Mouse (Mus musculus): ENCODE results near the gene Gpc5. TPM values are rescaled to one million over a fixed set of nuclear protein-coding genes. Genes with fewer than 3 reads are reported as not detected.

The Gpc5 gene
- polyA plus RNA-seq, 1 experiment from 2014 or later: 2.1 TPM

DNA sequence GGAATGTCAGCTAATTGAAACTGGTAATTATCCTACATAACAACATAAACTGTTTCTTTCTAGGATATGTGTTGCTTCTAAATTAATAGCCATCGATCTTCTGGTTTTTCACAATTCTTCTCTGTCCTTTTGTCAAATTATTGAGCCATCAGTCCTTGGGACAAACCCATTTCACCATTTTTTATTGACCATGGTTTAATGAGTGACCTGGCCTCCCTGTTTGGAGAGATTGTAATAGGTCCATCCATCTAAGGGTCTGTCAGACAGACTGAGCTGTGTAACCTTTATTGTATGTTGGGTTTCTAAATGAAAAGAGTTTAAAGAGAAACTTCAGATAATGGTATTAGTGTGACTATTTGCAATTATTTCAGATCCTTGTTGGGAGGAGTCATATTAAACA lies 1035.9 kb downstream of the Gpc5 start:
- no peak overlapping the region for H3K4me2 ChIP-seq (replicated peaks)
- no peak for ATAC-seq (replicated peaks)
- no peaks in the 10 kb centered on the region for H3K36me3 ChIP-seq
- 66% methylated on average over 1 of the region's 1 CpGs for WGBS
- H3K4me1 ChIP-seq: no peaks in the 10 kb centered on the region
- no peaks in the 10 kb centered on the region for H3K9me3 ChIP-seq
- H3K27ac ChIP-seq (replicated peaks): no peak overlapping the region
- H3K9ac ChIP-seq (replicated peaks): no peak overlapping the region
- H3K4me3 ChIP-seq: no peak overlapping the region
- no peaks in the 10 kb centered on the region for H3K27me3 ChIP-seq

DNA sequence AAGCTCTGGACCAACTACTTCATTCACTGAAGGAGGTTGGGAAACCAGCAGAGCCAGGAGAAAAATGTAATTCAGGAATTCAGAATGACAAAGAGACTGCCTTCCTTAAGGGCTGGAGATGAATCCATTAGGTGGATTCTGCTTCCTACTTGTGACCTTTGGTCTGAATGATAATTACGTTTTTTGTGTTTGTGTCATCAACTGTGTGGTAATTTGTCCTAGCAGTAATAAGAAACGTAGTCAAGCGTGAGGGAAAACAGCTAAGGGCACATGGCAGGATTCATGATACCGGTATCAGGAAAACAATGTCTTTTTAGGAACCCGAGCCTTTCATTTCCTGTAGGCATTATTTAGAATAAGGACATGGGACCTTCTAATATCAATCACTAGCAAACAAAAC lies 1045.3 kb downstream of the Gpc5 start:
- Histone ChIP-seq H3K4me1 (no peaks in the 10 kb centered on the region), H3K9me3 (no peaks in the 10 kb centered on the region), H3K36me3 (no peaks in the 10 kb centered on the region), H3K4me3 (no peak overlapping the region), H3K4me2 (replicated peaks) (no peak overlapping the region), H3K27me3 (no peaks in the 10 kb centered on the region), H3K9ac (replicated peaks) (no peak overlapping the region), H3K27ac (replicated peaks) (no peak overlapping the region)
- 27% methylated on average over 5 of the region's 5 CpGs for WGBS
- no peak for ATAC-seq (replicated peaks)

DNA sequence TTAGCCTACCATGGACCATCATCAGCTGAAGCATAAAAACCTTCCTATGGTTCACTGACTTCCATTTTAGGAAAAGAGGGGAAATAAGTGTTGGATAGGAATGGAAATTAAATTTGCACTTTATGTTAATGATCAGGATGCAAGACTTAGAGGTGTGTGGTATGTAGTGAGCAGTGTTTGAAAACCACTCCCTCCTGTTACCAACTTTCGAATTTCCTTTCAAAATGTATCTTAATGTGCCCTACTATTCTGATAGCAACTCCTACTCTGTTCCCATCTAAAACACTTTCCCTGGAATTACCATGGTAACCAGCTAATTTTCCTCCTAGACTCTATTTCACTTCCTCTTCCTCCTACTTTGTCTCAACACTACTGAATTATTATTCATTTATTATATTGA lies 1045.8 kb downstream of the Gpc5 start:
- H3K4me3 ChIP-seq: no peak overlapping the region
- no peaks in the 10 kb centered on the region for H3K9me3 ChIP-seq
- ATAC-seq (replicated peaks): no peak
- no peak overlapping the region for H3K9ac ChIP-seq (replicated peaks)
- H3K4me2 ChIP-seq (replicated peaks): no peak overlapping the region
- no peaks in the 10 kb centered on the region for H3K27me3 ChIP-seq
- H3K4me1 ChIP-seq: no peaks in the 10 kb centered on the region
- no peak overlapping the region for H3K27ac ChIP-seq (replicated peaks)
- 72% methylated on average over 1 of the region's 1 CpGs for WGBS
- no peaks in the 10 kb centered on the region for H3K36me3 ChIP-seq

DNA sequence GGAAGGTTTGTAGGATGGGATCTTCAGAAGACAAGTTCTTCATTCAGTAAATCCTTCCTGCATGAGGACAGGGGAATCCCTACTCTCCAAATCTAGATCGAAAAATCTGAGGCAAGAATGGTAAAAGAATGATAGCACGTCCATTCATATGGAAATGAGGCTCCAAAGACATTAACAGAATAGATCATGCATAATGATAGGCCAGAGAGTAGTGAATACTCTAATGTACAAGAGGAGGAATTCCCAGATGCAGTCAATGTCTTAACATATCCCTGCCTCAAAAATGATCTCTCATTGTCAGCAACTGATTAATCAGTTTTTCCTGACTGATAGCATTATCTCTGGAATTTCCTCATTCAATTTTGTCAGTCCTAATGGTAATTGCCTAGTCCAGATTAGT lies 1070.6 kb downstream of the Gpc5 start:
- WGBS: 28% methylated on average over 2 of the region's 2 CpGs
- Histone ChIP-seq H3K4me3 (no peak overlapping the region), H3K9ac (replicated peaks) (no peak overlapping the region), H3K36me3 (no peaks in the 10 kb centered on the region), H3K9me3 (no peaks in the 10 kb centered on the region), H3K4me1 (no peaks in the 10 kb centered on the region), H3K27me3 (no peaks in the 10 kb centered on the region), H3K27ac (replicated peaks) (no peak overlapping the region), H3K4me2 (replicated peaks) (no peak overlapping the region)
- ATAC-seq (replicated peaks): no peak

DNA sequence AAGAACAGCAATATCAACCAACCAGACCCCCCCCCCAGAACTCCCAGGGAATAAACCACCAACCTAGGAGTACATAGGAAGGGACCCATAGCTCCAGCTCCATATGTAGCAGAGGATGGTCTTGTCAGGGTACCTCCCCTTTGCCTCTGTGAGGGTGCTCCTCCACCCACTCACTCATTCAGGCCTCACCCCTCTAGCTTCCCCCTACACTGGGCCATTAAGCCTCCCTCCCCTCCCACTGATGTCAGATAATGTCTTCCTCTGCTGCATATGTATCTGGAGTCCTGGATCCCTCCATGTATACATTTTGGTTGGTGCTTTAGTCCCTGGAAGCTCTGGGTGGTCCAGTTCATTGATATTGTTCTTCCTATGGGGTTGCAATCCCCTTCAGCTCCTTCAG lies 1075.4 kb downstream of the Gpc5 start:
- no peak for ATAC-seq (replicated peaks)
- H3K27ac ChIP-seq (replicated peaks): no peak overlapping the region
- no peak overlapping the region for H3K9ac ChIP-seq (replicated peaks)
- H3K4me2 ChIP-seq (replicated peaks): no peak overlapping the region
- H3K9me3 ChIP-seq: no peaks in the 10 kb centered on the region
- H3K36me3 ChIP-seq: no peaks in the 10 kb centered on the region
- H3K27me3 ChIP-seq: no peaks in the 10 kb centered on the region
- no peak overlapping the region for H3K4me3 ChIP-seq
- H3K4me1 ChIP-seq: peaks cover 4% of the 10 kb centered on the region; the same call in 1 of the 2 replicates

DNA sequence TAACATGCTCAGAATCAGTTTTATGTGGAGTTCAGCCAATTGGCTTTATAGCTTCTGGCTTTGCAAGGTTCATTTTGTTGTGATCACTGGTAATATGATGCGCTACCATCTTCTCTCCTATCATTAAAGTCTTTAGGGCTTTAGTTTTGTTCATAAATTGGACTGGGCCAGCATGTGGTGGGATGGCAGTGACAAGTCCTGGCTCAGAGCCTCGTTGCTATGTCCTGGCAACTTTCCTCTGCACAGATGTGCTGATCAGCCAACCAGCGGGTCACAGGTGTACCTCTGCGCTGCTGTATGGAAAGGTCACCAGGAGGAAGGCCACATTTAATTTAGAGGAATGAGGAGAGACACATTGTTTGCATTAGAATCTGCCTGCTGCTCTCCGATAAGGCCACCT lies 1077.1 kb downstream of the Gpc5 start:
- H3K36me3 ChIP-seq: no peaks in the 10 kb centered on the region
- H3K4me3 ChIP-seq: no peak overlapping the region
- H3K9ac ChIP-seq (replicated peaks): no peak overlapping the region
- H3K27me3 ChIP-seq: no peaks in the 10 kb centered on the region
- H3K4me1 ChIP-seq: peaks cover 4% of the 10 kb centered on the region; the same call in 1 of the 2 replicates
- H3K4me2 ChIP-seq (replicated peaks): no peak overlapping the region
- H3K9me3 ChIP-seq: no peaks in the 10 kb centered on the region
- H3K27ac ChIP-seq (replicated peaks): no peak overlapping the region
- ATAC-seq (replicated peaks): no peak
- 64% methylated on average over 5 of the region's 5 CpGs for WGBS

DNA sequence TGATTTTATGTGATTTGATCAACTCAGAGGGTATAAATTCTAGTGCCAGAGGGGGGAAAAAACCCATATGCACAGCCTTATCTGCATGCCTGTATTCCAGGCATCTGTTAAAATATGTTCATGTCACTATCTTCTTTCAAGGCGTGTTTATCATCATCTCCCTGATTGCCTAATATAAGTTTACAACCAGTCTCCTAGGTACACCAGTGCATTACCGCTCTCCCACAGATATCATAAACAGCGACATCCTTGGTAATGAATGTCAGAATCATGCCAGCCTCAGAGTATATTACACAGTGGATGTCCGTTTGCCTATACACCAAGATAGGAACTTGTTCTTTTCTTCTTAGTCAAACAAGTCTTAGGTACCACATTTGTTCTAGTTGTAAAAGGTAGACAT lies 1095.0 kb downstream of the Gpc5 start:
- WGBS: 86% methylated on average over 4 of the region's 4 CpGs

DNA sequence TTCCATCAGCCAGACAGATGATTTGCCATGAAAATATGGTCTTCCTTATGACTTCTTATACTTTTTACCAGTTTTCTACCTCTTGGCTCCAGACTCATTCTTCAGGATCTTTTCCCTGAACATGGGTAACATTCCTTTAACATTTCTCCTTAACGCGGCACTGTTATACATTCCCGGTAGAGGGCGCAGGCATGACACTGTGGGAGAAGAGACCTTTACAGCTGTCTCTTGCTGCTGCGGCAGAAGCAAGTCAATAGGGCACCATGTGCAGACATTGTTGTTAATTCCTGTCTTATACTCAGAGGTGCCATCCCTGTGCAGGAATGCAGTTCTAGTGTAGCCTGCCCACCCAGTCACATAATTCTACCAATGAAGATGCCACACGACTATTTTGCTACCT lies 1115.0 kb downstream of the Gpc5 start:
- Histone ChIP-seq H3K27me3 (no peaks in the 10 kb centered on the region), H3K4me3 (no peak overlapping the region), H3K36me3 (no peaks in the 10 kb centered on the region), H3K9me3 (no peaks in the 10 kb centered on the region), H3K27ac (replicated peaks) (no peak overlapping the region), H3K4me2 (replicated peaks) (no peak overlapping the region), H3K4me1 (no peaks in the 10 kb centered on the region), H3K9ac (replicated peaks) (no peak overlapping the region)
- no peak for ATAC-seq (replicated peaks)
- 24% methylated on average over 6 of the region's 6 CpGs for WGBS

More for the DNA sequence above, 1095.0 kb downstream of the Gpc5 start:
- Histone ChIP-seq H3K27ac (replicated peaks) (no peak overlapping the region), H3K4me3 (no peak overlapping the region), H3K9me3 (no peaks in the 10 kb centered on the region), H3K4me2 (replicated peaks) (no peak overlapping the region), H3K4me1 (no peaks in the 10 kb centered on the region), H3K36me3 (no peaks in the 10 kb centered on the region), H3K9ac (replicated peaks) (no peak overlapping the region), H3K27me3 (no peaks in the 10 kb centered on the region)
- ATAC-seq (replicated peaks): no peak

DNA sequence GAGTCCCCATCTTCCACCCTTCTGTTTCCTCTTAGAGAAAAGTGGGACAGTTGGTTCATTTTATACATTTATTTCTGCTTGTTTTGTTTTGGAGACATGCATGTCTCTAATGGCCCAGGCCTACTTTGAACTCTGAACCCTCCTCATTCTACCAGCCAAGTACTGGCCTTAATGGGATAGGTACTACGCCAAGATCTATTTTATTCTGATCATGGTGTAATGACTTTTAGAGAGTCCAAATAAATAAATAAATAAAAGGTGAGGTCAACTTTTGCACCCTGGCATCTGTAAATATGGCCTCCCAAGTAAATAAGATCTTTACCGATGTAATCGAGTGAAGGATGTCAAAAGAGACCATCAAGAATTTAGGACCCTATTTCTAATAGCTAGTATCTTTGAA lies 1116.6 kb downstream of the Gpc5 start:
- no peak overlapping the region for H3K4me3 ChIP-seq
- H3K27me3 ChIP-seq: no peaks in the 10 kb centered on the region
- H3K4me1 ChIP-seq: no peaks in the 10 kb centered on the region
- no peaks in the 10 kb centered on the region for H3K9me3 ChIP-seq
- ATAC-seq (replicated peaks): no peak
- 95% methylated on average over 3 of the region's 3 CpGs for WGBS
- no peak overlapping the region for H3K4me2 ChIP-seq (replicated peaks)
- no peak overlapping the region for H3K27ac ChIP-seq (replicated peaks)
- no peaks in the 10 kb centered on the region for H3K36me3 ChIP-seq
- no peak overlapping the region for H3K9ac ChIP-seq (replicated peaks)

DNA sequence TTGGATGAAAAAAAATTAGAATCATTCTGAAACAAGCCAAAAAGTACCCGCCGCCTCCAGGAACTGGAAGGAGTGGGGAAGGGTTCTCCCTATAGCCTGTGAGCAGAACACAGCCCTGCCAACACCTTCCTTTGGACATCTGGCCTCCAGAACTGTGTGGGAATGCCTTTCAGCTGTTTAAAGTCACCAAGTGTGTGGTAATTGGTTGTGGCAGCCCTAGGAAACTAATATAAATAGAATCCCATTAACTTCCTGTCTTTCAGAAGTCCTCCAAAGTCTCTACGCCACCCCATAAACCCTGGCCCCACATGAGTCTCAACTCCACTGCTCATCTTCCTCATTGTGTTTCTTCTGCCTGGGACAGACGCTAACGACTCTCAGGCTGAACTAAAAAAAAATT lies 1117.0 kb downstream of the Gpc5 start:
- no peak for ATAC-seq (replicated peaks)
- H3K4me2 ChIP-seq (replicated peaks): no peak overlapping the region
- H3K9me3 ChIP-seq: no peaks in the 10 kb centered on the region
- no peaks in the 10 kb centered on the region for H3K27me3 ChIP-seq
- WGBS: 70% methylated on average over 5 of the region's 5 CpGs
- H3K4me1 ChIP-seq: no peaks in the 10 kb centered on the region
- no peak overlapping the region for H3K9ac ChIP-seq (replicated peaks)
- H3K36me3 ChIP-seq: no peaks in the 10 kb centered on the region
- H3K4me3 ChIP-seq: no peak overlapping the region
- no peak overlapping the region for H3K27ac ChIP-seq (replicated peaks)

DNA sequence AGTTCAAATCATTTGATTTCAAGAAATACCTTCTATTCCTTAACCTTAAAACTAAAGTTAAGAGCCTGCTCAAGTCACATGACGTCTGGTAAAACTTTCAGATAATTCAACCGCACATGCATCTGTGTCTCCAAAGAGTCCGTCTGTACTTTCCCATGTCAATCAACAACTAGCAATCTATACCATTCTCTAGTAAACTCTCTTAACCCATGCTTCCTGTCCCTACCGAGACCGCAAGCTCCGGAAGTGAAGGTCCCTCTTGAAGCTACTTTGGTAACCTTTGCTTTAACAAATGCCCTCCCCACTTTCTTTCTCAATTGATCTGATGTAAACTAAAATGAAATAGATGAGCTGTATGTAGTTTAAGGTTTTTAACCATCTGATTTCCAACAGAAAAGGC lies 1118.3 kb downstream of the Gpc5 start:
- Histone ChIP-seq H3K27me3 (no peaks in the 10 kb centered on the region), H3K4me1 (no peaks in the 10 kb centered on the region), H3K4me3 (no peak overlapping the region), H3K4me2 (replicated peaks) (no peak overlapping the region), H3K27ac (replicated peaks) (no peak overlapping the region), H3K9me3 (no peaks in the 10 kb centered on the region), H3K36me3 (no peaks in the 10 kb centered on the region), H3K9ac (replicated peaks) (no peak overlapping the region)
- no peak for ATAC-seq (replicated peaks)
- 92% methylated on average over 6 of the region's 6 CpGs for WGBS

DNA sequence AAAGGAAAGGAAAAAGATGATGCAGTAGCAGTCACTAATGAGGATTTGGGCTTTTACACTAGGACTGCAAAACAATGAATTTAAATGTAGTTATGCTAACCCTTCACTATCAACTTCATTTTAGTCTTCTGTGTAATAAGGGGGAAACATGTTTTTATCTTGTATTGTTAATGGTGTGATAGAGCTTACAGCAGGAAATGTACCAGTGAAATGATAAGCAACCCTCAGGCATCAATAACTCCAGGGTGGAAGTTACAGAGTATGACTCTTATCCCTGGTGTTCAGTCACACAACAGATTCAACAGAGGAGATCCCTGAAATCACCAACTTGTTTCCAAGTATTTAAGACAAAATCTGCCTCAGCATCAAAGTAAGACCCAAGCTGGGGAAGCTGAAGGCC lies 1120.0 kb downstream of the Gpc5 start:
- no peak for ATAC-seq (replicated peaks)
- no peaks in the 10 kb centered on the region for H3K9me3 ChIP-seq
- no peak overlapping the region for H3K4me2 ChIP-seq (replicated peaks)

DNA sequence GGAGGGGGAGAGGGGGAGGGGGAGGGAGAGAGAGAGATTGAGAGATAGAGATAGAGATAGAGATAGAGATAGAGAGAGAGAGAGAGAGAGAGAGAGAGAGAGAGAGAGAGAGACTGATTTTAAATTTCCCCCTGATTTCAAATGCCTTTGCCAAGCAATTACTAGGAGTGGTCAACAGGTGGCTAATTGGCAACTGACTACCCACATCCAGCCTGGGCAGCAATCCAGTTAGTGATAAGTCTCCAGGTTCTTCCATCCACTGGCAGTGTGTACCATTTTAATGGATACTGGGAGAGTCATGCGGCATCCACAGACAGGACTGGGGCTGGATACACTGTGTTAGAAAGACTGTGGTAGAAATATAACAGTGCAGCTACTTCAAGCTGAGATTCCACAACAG lies 1166.1 kb downstream of the Gpc5 start:
- no peaks in the 10 kb centered on the region for H3K36me3 ChIP-seq
- H3K27ac ChIP-seq (replicated peaks): no peak overlapping the region
- 92% methylated on average over 1 of the region's 1 CpGs for WGBS
- no peaks in the 10 kb centered on the region for H3K27me3 ChIP-seq
- no peak overlapping the region for H3K9ac ChIP-seq (replicated peaks)
- no peaks in the 10 kb centered on the region for H3K4me1 ChIP-seq
- ATAC-seq (replicated peaks): no peak
- H3K4me3 ChIP-seq: no peak overlapping the region
- no peaks in the 10 kb centered on the region for H3K9me3 ChIP-seq
- H3K4me2 ChIP-seq (replicated peaks): no peak overlapping the region

More for the DNA sequence above, 1120.0 kb downstream of the Gpc5 start:
- Histone ChIP-seq H3K9ac (replicated peaks) (no peak overlapping the region), H3K27ac (replicated peaks) (no peak overlapping the region), H3K36me3 (no peaks in the 10 kb centered on the region), H3K4me3 (no peak overlapping the region), H3K4me1 (no peaks in the 10 kb centered on the region), H3K27me3 (no peaks in the 10 kb centered on the region)
